25 mouse cellular contexts compared by ENCODE assay signal in genomic region chr17:31163821-31164220, GRCm38 (mm10). TPM values are rescaled to one million over a fixed set of nuclear protein-coding genes. Genes with fewer than 3 reads are reported as not detected.
"Had no signal": no experiment of that assay in that cellular context is flagged by ENCODE, and none has a peak within 500 bp of the region (broad histone marks: within the 10 kb centered on the region; RNA-seq: fewer than 3 reads in every experiment).

No protein-coding gene starts in this region.

- H3K4me1 ChIP-seq: liver, embryonic 13.5 days; midbrain, embryonic 12.5 days; midbrain, embryonic 15.5 days; neural tube, embryonic 12.5 days; neural tube, embryonic 15.5 days; stomach, embryonic 15.5 days had no signal

- H3K4me3 ChIP-seq: intestine, embryonic 15.5 days; layer of hippocampus, adult 2 months; liver, embryonic 13.5 days; midbrain, embryonic 12.5 days; midbrain, embryonic 15.5 days; neural tube, embryonic 12.5 days; neural tube, embryonic 15.5 days; stomach, embryonic 15.5 days had no signal

- H3K9me3 ChIP-seq: liver, embryonic 13.5 days; midbrain, embryonic 12.5 days; midbrain, embryonic 15.5 days; neural tube, embryonic 12.5 days; neural tube, embryonic 15.5 days; stomach, embryonic 15.5 days had no signal

- H3K36me3 ChIP-seq: intestine, embryonic 15.5 days; liver, embryonic 13.5 days; midbrain, embryonic 12.5 days; midbrain, embryonic 15.5 days; neural tube, embryonic 12.5 days; neural tube, embryonic 15.5 days; stomach, embryonic 15.5 days had no signal

- H3K27ac ChIP-seq: intestine, embryonic 15.5 days; layer of hippocampus, adult 2 months; liver, embryonic 13.5 days; macrophage; midbrain, embryonic 12.5 days; midbrain, embryonic 15.5 days; neural tube, embryonic 12.5 days; neural tube, embryonic 15.5 days; stomach, embryonic 15.5 days had no signal

- H3K4me2 ChIP-seq: intestine, embryonic 15.5 days; liver, embryonic 13.5 days; midbrain, embryonic 12.5 days; midbrain, embryonic 15.5 days; neural tube, embryonic 12.5 days; neural tube, embryonic 15.5 days; stomach, embryonic 15.5 days had no signal

- H3K9ac ChIP-seq: intestine, embryonic 15.5 days; liver, embryonic 13.5 days; midbrain, embryonic 12.5 days; midbrain, embryonic 15.5 days; neural tube, embryonic 12.5 days; neural tube, embryonic 15.5 days; stomach, embryonic 15.5 days had no signal

- H3K27me3 ChIP-seq: intestine, embryonic 15.5 days; liver, embryonic 13.5 days; midbrain, embryonic 12.5 days; midbrain, embryonic 15.5 days; neural tube, embryonic 12.5 days; neural tube, embryonic 15.5 days; stomach, embryonic 15.5 days had no signal

- DNase-seq: kidney, adult 18-20 months; kidney, adult 9 months; kidney, postnatal 14 days; layer of hippocampus, adult 9-11 months; liver, embryonic 13.5 days; lung, adult 2 months; lung, postnatal 14 days; right cerebral cortex, adult 18-20 months; right cerebral cortex, postnatal 14 days; right cerebral cortex, postnatal 4 days; spleen, adult 18-20 months had no signal

- ATAC-seq: intestine, embryonic 15.5 days; midbrain, embryonic 15.5 days had no signal

RNA-seq across cellular contexts. Expression of gene Tff1, which starts 1.3 kb away (rescaled TPM):
- polyA plus RNA-seq: kidney, embryonic 16.5 days; limb, embryonic 11.5 days; limb, embryonic 14.5 days; liver, embryonic 13.5 days; lung, adult 2 months; lung, embryonic 16.5 days; macrophage; midbrain, embryonic 12.5 days; midbrain, embryonic 15.5 days; neural tube, embryonic 12.5 days; neural tube, embryonic 15.5 days had no signal

RNA-seq across cellular contexts. Expression of gene Tff2, which starts 19.7 kb away (rescaled TPM):
- polyA plus RNA-seq: limb, embryonic 11.5 days; limb, embryonic 14.5 days; liver, adult 2 months; liver, embryonic 13.5 days; macrophage; midbrain, embryonic 12.5 days; midbrain, embryonic 15.5 days; neural tube, embryonic 12.5 days; neural tube, embryonic 15.5 days had no signal

RNA-seq across cellular contexts. Expression of gene Tff3, which starts 34.4 kb away (rescaled TPM):
- polyA plus RNA-seq: limb, embryonic 11.5 days; lung, adult 2 months; macrophage had no signal

RNA-seq across cellular contexts. Expression of gene Tmprss3, which starts 35.0 kb away (rescaled TPM):
- polyA plus RNA-seq: intestine, embryonic 15.5 days; kidney, embryonic 16.5 days; large intestine, adult 2 months; limb, embryonic 11.5 days; liver, adult 2 months; lung, embryonic 16.5 days; macrophage; midbrain, embryonic 12.5 days; neural tube, embryonic 12.5 days had no signal

RNA-seq across cellular contexts. Expression of gene Ubash3a, which starts 43.9 kb away (rescaled TPM):
- polyA plus RNA-seq: midbrain, embryonic 15.5 days; neural tube, embryonic 15.5 days had no signal
